ENCODE assay signal across 26 mouse cellular contexts in genomic region chr14:123079733-123080132, GRCm38 (mm10).
DNase-seq lines count a peak whose midpoint lies in the region; ATAC-seq and TF ChIP-seq lines count a peak whose summit lies in the region.
"Had no signal": no experiment of that assay in that cellular context is flagged by ENCODE, and none has a peak within 500 bp of the region (broad histone marks: within the 10 kb centered on the region; RNA-seq: fewer than 3 reads in every experiment).

No protein-coding gene starts in this region.

- no peak for DNase-seq in liver, embryonic 14.5 days (ENCODE audit: low read depth in 3 of 3, low spot score in 3 of 3)
- DNase-seq in liver, embryonic 11.5 days (ENCODE audit: low spot score): no peak
- DNase-seq in ZHBTc4 (ENCODE audit: low read depth, low spot score): peak; percentile 24
- DNase-seq in right cerebral cortex, postnatal 4 days: no peak
- DNase-seq in stomach, postnatal 0 days (ENCODE audit: low spot score): no peak
- DNase-seq: adrenal gland, adult 2 months; adrenal gland, postnatal 14 days; cerebellum, adult 11 months; cerebellum, adult 2 months; cerebellum, adult 9-11 months; cerebellum, postnatal 25 days; gastrocnemius, postnatal 10 days; gastrocnemius, postnatal 36 days; heart, adult 2 months; heart, postnatal 14 days; heart, postnatal 4 days had no signal

- ATAC-seq in liver, embryonic 14.5 days (ENCODE audit: insufficient read depth): peak; percentile 50; the same call in 1 of the 2 replicates
- ATAC-seq in liver, embryonic 11.5 days (replicated peaks; ENCODE audit: low FRiP score): no peak; the same call in 1 of the 2 replicates
- ATAC-seq in liver, embryonic 16.5 days (ENCODE audit: low read depth): peak; percentile 59
- no peak for ATAC-seq in stomach, postnatal 0 days (ENCODE audit: low FRiP score, low TSS enrichment)
- ATAC-seq: CD4-positive, CD25-positive, alpha-beta regulatory T cell, adult 4 months; forebrain, embryonic 13.5 days; forebrain, embryonic 16.5 days; hindbrain, postnatal 0 days had no signal

- H3K9me3 ChIP-seq in liver, embryonic 14.5 days (ENCODE audit: control insufficient read depth, low read length): no peaks in the 10 kb centered on the region
- H3K9me3 ChIP-seq in liver, embryonic 11.5 days (ENCODE audit: control insufficient read depth, low read length): no peaks in the 10 kb centered on the region
- no peaks in the 10 kb centered on the region for H3K9me3 ChIP-seq in liver, embryonic 16.5 days (replicated peaks; ENCODE audit: control insufficient read depth, low read length)
- H3K9me3 ChIP-seq in stomach, postnatal 0 days (ENCODE audit: control insufficient read depth, low read length): no peaks in the 10 kb centered on the region
- H3K9me3 ChIP-seq: embryonic facial prominence, embryonic 12.5 days; embryonic facial prominence, embryonic 15.5 days; forebrain, embryonic 13.5 days; heart, embryonic 10.5 days; heart, embryonic 13.5 days had no signal

- 57% methylated on average over 2 of the region's 2 CpGs for WGBS in liver, embryonic 14.5 days (ENCODE audit: insufficient replicate concordance)
- 80% methylated on average over 2 of the region's 2 CpGs for WGBS in liver, embryonic 11.5 days
- 52% methylated on average over 2 of the region's 2 CpGs for WGBS in liver, embryonic 16.5 days (ENCODE audit: insufficient replicate concordance)
- 79% methylated on average over 2 of the region's 2 CpGs for WGBS in stomach, postnatal 0 days

- no peak overlapping the region for H3K4me2 ChIP-seq in liver, embryonic 14.5 days (ENCODE audit: low read depth)
- H3K4me2 ChIP-seq in liver, embryonic 11.5 days: no peak overlapping the region
- no peak overlapping the region for H3K4me2 ChIP-seq in liver, embryonic 16.5 days (ENCODE audit: low read depth, low read length)
- H3K4me2 ChIP-seq in stomach, postnatal 0 days (replicated peaks; ENCODE audit: low read depth): no peak overlapping the region
- H3K4me2 ChIP-seq: embryonic facial prominence, embryonic 12.5 days; embryonic facial prominence, embryonic 15.5 days; forebrain, embryonic 13.5 days; heart, embryonic 13.5 days; hindbrain, embryonic 14.5 days had no signal

- no peak for TF ChIP-seq EP300 in liver, embryonic 14.5 days (IDR thresholded peaks at IDR 0.05; ENCODE audit: low read depth)
- TF ChIP-seq EP300 in stomach, postnatal 0 days (optimal IDR thresholded peaks at IDR 0.05): no peak

- H3K4me1 ChIP-seq in liver, embryonic 14.5 days (replicated peaks; ENCODE audit: control insufficient read depth in 2 of 2, insufficient read depth in 2 of 2, low read length in 1 of 2): peaks cover 0 to 11% of the 10 kb centered on the region in 2 experiments; a peak in 3 of 4 replicates
- no peaks in the 10 kb centered on the region for H3K4me1 ChIP-seq in liver, embryonic 11.5 days (replicated peaks; ENCODE audit: control insufficient read depth, insufficient read depth, low read length)
- no peaks in the 10 kb centered on the region for H3K4me1 ChIP-seq in liver, embryonic 16.5 days (ENCODE audit: control insufficient read depth, low read depth, low read length)
- H3K4me1 ChIP-seq in stomach, postnatal 0 days (replicated peaks; ENCODE audit: control insufficient read depth, insufficient read depth): no peaks in the 10 kb centered on the region
- H3K4me1 ChIP-seq: embryonic facial prominence, embryonic 12.5 days; embryonic facial prominence, embryonic 15.5 days; forebrain, embryonic 13.5 days; heart, embryonic 10.5 days; heart, embryonic 13.5 days had no signal

- H3K4me3 ChIP-seq in liver, embryonic 14.5 days (ENCODE audit: insufficient read depth in 1 of 2, low read depth in 2 of 2, low read length in 2 of 2): no peak overlapping the region
- no peak overlapping the region for H3K4me3 ChIP-seq in liver, embryonic 11.5 days (ENCODE audit: low read depth, low read length)
- H3K4me3 ChIP-seq in liver, embryonic 16.5 days (ENCODE audit: low read depth, low read length): no peak overlapping the region
- no peak overlapping the region for H3K4me3 ChIP-seq in stomach, postnatal 0 days (ENCODE audit: low read depth, low read length)
- H3K4me3 ChIP-seq: embryonic facial prominence, embryonic 12.5 days; embryonic facial prominence, embryonic 15.5 days; forebrain, embryonic 13.5 days; heart, adult 2 months; heart, embryonic 10.5 days; heart, embryonic 13.5 days had no signal

- no peaks in the 10 kb centered on the region for H3K36me3 ChIP-seq in liver, embryonic 14.5 days (replicated peaks; ENCODE audit: control insufficient read depth, insufficient read depth, low read depth)
- no peaks in the 10 kb centered on the region for H3K36me3 ChIP-seq in liver, embryonic 11.5 days (ENCODE audit: control insufficient read depth, insufficient read depth, low read length)
- no peaks in the 10 kb centered on the region for H3K36me3 ChIP-seq in liver, embryonic 16.5 days (ENCODE audit: control insufficient read depth, insufficient read depth)
- no peaks in the 10 kb centered on the region for H3K36me3 ChIP-seq in stomach, postnatal 0 days (ENCODE audit: control insufficient read depth, insufficient read depth, low read length)
- H3K36me3 ChIP-seq: embryonic facial prominence, embryonic 12.5 days; embryonic facial prominence, embryonic 15.5 days; heart, embryonic 10.5 days; heart, embryonic 13.5 days had no signal

- H3K27ac ChIP-seq in liver, embryonic 14.5 days: no peak overlapping the region
- H3K27ac ChIP-seq in liver, embryonic 11.5 days (ENCODE audit: low read depth, low read length): no peak overlapping the region
- no peak overlapping the region for H3K27ac ChIP-seq in liver, embryonic 16.5 days (ENCODE audit: low read length)
- H3K27ac ChIP-seq in stomach, postnatal 0 days (replicated peaks): no peak overlapping the region
- H3K27ac ChIP-seq: embryonic facial prominence, embryonic 12.5 days; embryonic facial prominence, embryonic 15.5 days; forebrain, embryonic 13.5 days; heart, adult 2 months; heart, embryonic 10.5 days; heart, embryonic 13.5 days; hindbrain, embryonic 14.5 days; hindbrain, postnatal 0 days had no signal

- H3K27me3 ChIP-seq in liver, embryonic 14.5 days (ENCODE audit: control insufficient read depth, insufficient read depth, low read length): no peaks in the 10 kb centered on the region
- H3K27me3 ChIP-seq in liver, embryonic 11.5 days (replicated peaks; ENCODE audit: control insufficient read depth, insufficient read depth, low read length): no peaks in the 10 kb centered on the region
- H3K27me3 ChIP-seq in liver, embryonic 16.5 days (ENCODE audit: control insufficient read depth, insufficient read depth, low read depth, low read length): no peaks in the 10 kb centered on the region
- H3K27me3 ChIP-seq in stomach, postnatal 0 days (ENCODE audit: control insufficient read depth, insufficient read depth, low read length): no peaks in the 10 kb centered on the region
- H3K27me3 ChIP-seq: embryonic facial prominence, embryonic 12.5 days; embryonic facial prominence, embryonic 15.5 days; forebrain, embryonic 13.5 days; heart, embryonic 13.5 days had no signal

- TF ChIP-seq CTCF in liver, embryonic 14.5 days (IDR thresholded peaks at IDR 0.05; ENCODE audit: low read depth): no peak
- TF ChIP-seq CTCF in stomach, postnatal 0 days (IDR thresholded peaks at IDR 0.05; ENCODE audit: low read depth): no peak

- H3K9ac ChIP-seq in liver, embryonic 14.5 days (replicated peaks): no peak overlapping the region
- no peak overlapping the region for H3K9ac ChIP-seq in liver, embryonic 11.5 days (ENCODE audit: low read depth, low read length)
- no peak overlapping the region for H3K9ac ChIP-seq in liver, embryonic 16.5 days (ENCODE audit: low read depth, low read length)
- no peak overlapping the region for H3K9ac ChIP-seq in stomach, postnatal 0 days (ENCODE audit: low read length)
- H3K9ac ChIP-seq: embryonic facial prominence, embryonic 12.5 days; embryonic facial prominence, embryonic 15.5 days; forebrain, embryonic 13.5 days; heart, embryonic 13.5 days; hindbrain, embryonic 14.5 days had no signal

Comparison
In these comparisons a context has a peak if more than half of its experiments do, and no peak if none do; other contexts are left out.
1. ATAC-seq: peak in liver, embryonic 14.5 days (single experiment) and liver, embryonic 16.5 days (single experiment); none in liver, embryonic 11.5 days (single experiment) and stomach, postnatal 0 days (single experiment).